ENCODE assay signal across 8 mouse cellular contexts in the genomic region with DNA sequence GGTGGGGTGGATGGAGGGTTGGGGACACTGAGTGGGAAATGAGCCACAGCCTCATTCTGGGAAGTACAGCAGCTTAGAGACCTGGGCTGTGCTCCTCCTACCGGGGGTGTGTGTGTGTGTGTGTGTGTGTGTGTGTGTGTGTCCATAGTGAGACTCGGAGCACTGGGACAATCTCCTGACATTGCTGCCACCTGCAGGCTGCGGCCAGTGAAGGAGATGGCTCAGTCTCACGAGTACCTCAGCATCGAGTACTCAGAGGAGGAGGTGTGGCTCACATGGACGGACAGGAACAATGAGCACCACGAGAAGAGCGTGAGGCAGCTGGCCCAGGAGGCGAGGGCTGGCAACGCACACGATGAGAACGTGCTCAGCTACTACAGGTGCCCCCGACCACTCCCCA. TPM values are rescaled to one million over a fixed set of nuclear protein-coding genes. Genes with fewer than 3 reads are reported as not detected.
DNase-seq lines count a peak whose midpoint lies in the region; ATAC-seq lines count a peak whose summit lies in the region.

No protein-coding gene starts in this region.

- 42% methylated on average over 13 of the region's 13 CpGs for WGBS in heart, embryonic 11.5 days (ENCODE audit: insufficient replicate concordance)
- WGBS in forebrain, embryonic 14.5 days, result 18% methylated on average over 13 of the region's 13 CpGs

- ATAC-seq in heart, embryonic 11.5 days (replicated peaks; ENCODE audit: insufficient number of reproducible peaks, low FRiP score, low TSS enrichment), result no peak
- ATAC-seq in forebrain, embryonic 14.5 days, result no peak

- intact Hi-C loops in heart, postnatal 14 days (cut with DNase I), result loop anchor here (10.0 kb wide), 1 partner anchor 411 kb away; no protein-coding TSS in a partner anchor

- no peak overlapping the region for H3K4me2 ChIP-seq in heart, embryonic 11.5 days
- H3K4me2 ChIP-seq in forebrain, embryonic 14.5 days (ENCODE audit: low read length), result no peak overlapping the region

- no peak overlapping the region for H3K4me3 ChIP-seq in heart, embryonic 11.5 days (ENCODE audit: low read depth, low read length)
- H3K4me3 ChIP-seq in forebrain, embryonic 14.5 days (ENCODE audit: low read depth, low read length), result no peak overlapping the region

- H3K9me3 ChIP-seq in heart, embryonic 11.5 days (replicated peaks; ENCODE audit: control insufficient read depth, low read length), result no peaks in the 10 kb centered on the region
- H3K9me3 ChIP-seq in forebrain, embryonic 14.5 days (replicated peaks; ENCODE audit: control insufficient read depth, low read length), result no peaks in the 10 kb centered on the region

- H3K4me1 ChIP-seq in heart, embryonic 11.5 days (ENCODE audit: control insufficient read depth, insufficient read depth, low read length), result no peaks in the 10 kb centered on the region
- H3K4me1 ChIP-seq in forebrain, embryonic 14.5 days (ENCODE audit: control insufficient read depth, insufficient read depth, low read length), result no peaks in the 10 kb centered on the region

- H3K27me3 ChIP-seq in heart, embryonic 11.5 days (ENCODE audit: control insufficient read depth, insufficient read depth, low read length), result no peaks in the 10 kb centered on the region
- H3K27me3 ChIP-seq in forebrain, embryonic 14.5 days (replicated peaks; ENCODE audit: control insufficient read depth, insufficient read depth, low read length), result no peaks in the 10 kb centered on the region

- H3K9ac ChIP-seq in heart, embryonic 11.5 days (ENCODE audit: low read depth, low read length), result no peak overlapping the region
- no peak overlapping the region for H3K9ac ChIP-seq in forebrain, embryonic 14.5 days (ENCODE audit: low read length)

- no peaks in the 10 kb centered on the region; the same call in 1 of the 2 replicates for H3K36me3 ChIP-seq in heart, embryonic 11.5 days (ENCODE audit: control insufficient read depth, insufficient read depth, low read length)
- no peaks in the 10 kb centered on the region for H3K36me3 ChIP-seq in forebrain, embryonic 14.5 days (ENCODE audit: control insufficient read depth, insufficient read depth, low read length)

- no peak overlapping the region for H3K27ac ChIP-seq in heart, embryonic 11.5 days (ENCODE audit: low read depth, low read length)
- H3K27ac ChIP-seq in forebrain, embryonic 14.5 days (ENCODE audit: low read depth, low read length), result no peak overlapping the region

- DNase-seq in heart, postnatal 14 days, result peak; percentile 20 to 36
- peak; percentile 71 for DNase-seq in ZHBTc4 (ENCODE audit: low read depth, low spot score)
- DNase-seq in forebrain, embryonic 14.5 days (ENCODE audit: low spot score), result peak; percentile 38
- DNase-seq in kidney, postnatal 4 days, result peak; percentile 76 to 81
- peak; percentile 46 for DNase-seq in right cerebral cortex, adult 18-20 months
- no peak for DNase-seq in spleen, postnatal 10 days (ENCODE audit: low spot score in 2 of 2)
- no peak for DNase-seq in layer of hippocampus, postnatal 36 days

RNA-seq across cellular contexts. Expression of a gene that starts 38.0 kb away (rescaled TPM):
- 100 to 1,000 TPM; 270 to 283 TPM for total RNA-seq in heart, postnatal 14 days (2021)
- 363 and 374 TPM in 2 replicates for polyA plus RNA-seq in heart, embryonic 11.5 days (2014; fragmentation: Nextera tagmentation; extraction: Ambion mirVana)
- polyA plus RNA-seq in forebrain, embryonic 14.5 days (2014; fragmentation: Nextera tagmentation; extraction: Ambion mirVana), result 360 and 385 TPM in 2 replicates
- total RNA-seq in layer of hippocampus, postnatal 36 days (2021), result 100 to 1,000 TPM; 205 to 207 TPM

RNA-seq across cellular contexts. Expression of a gene that starts 38.6 kb away (rescaled TPM):
- 1 to 10 TPM; 7.2 to 7.7 TPM for total RNA-seq in heart, postnatal 14 days (2021)
- polyA plus RNA-seq in heart, embryonic 11.5 days (2014; fragmentation: Nextera tagmentation; extraction: Ambion mirVana), result 2.1 and 2.2 TPM in 2 replicates
- 0.61 and 0.79 TPM in 2 replicates for polyA plus RNA-seq in forebrain, embryonic 14.5 days (2014; fragmentation: Nextera tagmentation; extraction: Ambion mirVana)
- 1 to 10 TPM; 1.6 to 1.7 TPM for total RNA-seq in layer of hippocampus, postnatal 36 days (2021)

Comparison
In these comparisons a context has a peak if more than half of its experiments do, and no peak if none do; other contexts are left out.
1. DNase-seq: peak in heart, postnatal 14 days (2 of 2), ZHBTc4 (single experiment), forebrain, embryonic 14.5 days (single experiment), kidney, postnatal 4 days (2 of 2) and right cerebral cortex, adult 18-20 months (single experiment); none in spleen, postnatal 10 days (0 of 2) and layer of hippocampus, postnatal 36 days (0 of 2).